Mouse (Mus musculus) forebrain, postnatal 0 days (tissue): ENCODE measurements around the gene Plcb4. TPM values are rescaled to one million over a fixed set of nuclear protein-coding genes. Genes with fewer than 3 reads are reported as not detected.

Experiments
- ATAC-seq: fragments of 200-750 bp; cut with Nextera tagmentation; 2 replicates; pipeline ENCODE4 v1.8.0; 2017; ENCODE audit warnings: mild to moderate bottlenecking, moderate library complexity
- DNase-seq: peaks from one replicate; pipeline ENCODE4 v3.0.0-alpha.2; 2015
- H3K27ac ChIP-seq: fragments of 300-500 bp; sonication (generic); 2 replicates; pipeline ENCODE4 v1.5.1; 2014; ENCODE audit warnings: low read depth, mild to moderate bottlenecking, antibody characterized with exemption, low read length, moderate library complexity, mixed read lengths
- H3K27me3 ChIP-seq: fragments of 300-500 bp; sonication (generic); 2 replicates; pipeline ENCODE4 v1.6.1; 2014; ENCODE audit warnings: mild to moderate bottlenecking, low read length, mixed read lengths; ENCODE audit not compliant: insufficient read depth
- H3K36me3 ChIP-seq: fragments of 300-500 bp; sonication (generic); 2 replicates; pipeline ENCODE4 v1.6.1; 2014; ENCODE audit warnings: mild to moderate bottlenecking, moderate library complexity; ENCODE audit not compliant: insufficient read depth
- H3K4me1 ChIP-seq: fragments of 300-500 bp; sonication (generic); 2 replicates; pipeline ENCODE4 v1.6.1; 2014; ENCODE audit warnings: antibody characterized with exemption; ENCODE audit not compliant: insufficient read depth
- H3K4me2 ChIP-seq: fragments of 300-500 bp; sonication (generic); 2 replicates; pipeline ENCODE4 v1.6.1; 2014; ENCODE audit warnings: low read depth, mild to moderate bottlenecking, moderate library complexity
- H3K4me3 ChIP-seq: fragments of 300-500 bp; sonication (generic); 2 replicates; pipeline ENCODE4 v1.5.1; 2014; ENCODE audit warnings: low read depth, low read length, mixed read lengths
- H3K9ac ChIP-seq: fragments of 300-500 bp; sonication (generic); 2 replicates; pipeline ENCODE4 v1.6.1; 2014; ENCODE audit warnings: mild to moderate bottlenecking
- H3K9me3 ChIP-seq: fragments of 300-500 bp; sonication (generic); 2 replicates; pipeline ENCODE4 v1.6.1; 2016; ENCODE audit warnings: low read length
- CTCF ChIP-seq: sonication (generic); IDR thresholded peaks from 2 replicates; pipeline ENCODE4 v1.5.1; 2016; ENCODE audit warnings: antibody characterized with exemption, control low read depth, low read depth
- WGBS: fragments of 180-500 bp; shearing (Covaris S2); extraction: QIAGEN DNeasy Blood & Tissue Kit; methylation state at CpG from one replicate; pipeline ENCODE4 v1.1.7; 2014; 5-methylcytosine and 5-hydroxymethylcytosine counted together
- polyA plus RNA-seq: library from polyadenylated mRNA; unstranded; fragments of >200 nt; fragmentation: Nextera tagmentation; extraction: Ambion mirVana; gene quantifications from 2 replicates; pipeline ENCODE4 v1.2.1, GENCODE M21; 2015
- total RNA-seq: library from RNA; depleted of rRNA; stranded (reverse); fragments of >200 nt; gene quantifications from 2 replicates; pipeline ENCODE4 v1.2.3, GENCODE M21; 2014

The Plcb4 gene
- total and polyA plus RNA-seq, 2 experiments from 2014 or later, result 15.5 to 39.7 TPM

DNA sequence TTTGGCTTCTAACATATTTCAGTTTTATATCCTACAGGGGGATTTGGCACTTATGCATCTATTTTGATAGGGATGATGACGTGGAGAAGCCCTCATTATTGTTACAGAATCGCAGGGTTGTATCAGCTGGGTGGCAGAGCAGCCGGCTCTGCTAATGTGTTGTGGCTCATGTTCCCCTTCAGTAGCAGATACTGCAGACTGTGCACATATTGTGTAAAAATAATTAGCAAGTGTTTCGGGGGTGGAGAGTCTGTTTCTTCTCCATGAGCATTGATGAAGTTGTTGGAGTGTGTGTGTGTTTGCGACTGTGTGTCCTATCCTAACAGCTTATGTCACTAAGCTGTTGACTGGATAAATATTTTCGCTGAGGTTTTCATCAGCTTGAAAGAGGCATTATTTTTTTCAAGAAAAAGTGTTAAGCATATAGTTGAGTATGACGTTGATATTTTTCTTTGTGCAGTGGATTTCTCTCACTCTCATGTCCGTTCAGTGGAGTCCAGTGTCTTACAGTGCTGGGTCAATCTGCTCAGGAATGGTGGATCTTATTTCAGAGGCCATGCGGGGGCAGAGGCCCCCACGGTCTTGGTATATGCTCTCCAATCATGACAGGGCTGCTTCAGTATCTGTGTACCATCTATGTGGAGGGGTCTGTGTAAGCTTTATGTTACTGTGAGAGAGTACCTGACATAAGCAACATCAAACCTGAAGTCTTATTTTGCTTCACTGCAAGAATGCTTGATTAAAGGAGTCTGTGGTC is 25.1 kb downstream of the Plcb4 start:
- ATAC-seq (peak; percentile 91), DNase-seq (peak; percentile 63)
- no peak overlapping the region for H3K4me2 ChIP-seq
- no peak overlapping the region for H3K9ac ChIP-seq
- H3K27me3 ChIP-seq, result no peaks in the 10 kb centered on the region
- H3K36me3 ChIP-seq, result no peaks in the 10 kb centered on the region
- WGBS, result 52% methylated on average over 10 of the region's 10 CpGs
- H3K4me1 ChIP-seq, result no peaks in the 10 kb centered on the region
- H3K4me3 ChIP-seq, result no peak overlapping the region
- H3K27ac ChIP-seq, result no peak overlapping the region
- no peak for TF ChIP-seq CTCF
- H3K9me3 ChIP-seq, result no peaks in the 10 kb centered on the region

DNA sequence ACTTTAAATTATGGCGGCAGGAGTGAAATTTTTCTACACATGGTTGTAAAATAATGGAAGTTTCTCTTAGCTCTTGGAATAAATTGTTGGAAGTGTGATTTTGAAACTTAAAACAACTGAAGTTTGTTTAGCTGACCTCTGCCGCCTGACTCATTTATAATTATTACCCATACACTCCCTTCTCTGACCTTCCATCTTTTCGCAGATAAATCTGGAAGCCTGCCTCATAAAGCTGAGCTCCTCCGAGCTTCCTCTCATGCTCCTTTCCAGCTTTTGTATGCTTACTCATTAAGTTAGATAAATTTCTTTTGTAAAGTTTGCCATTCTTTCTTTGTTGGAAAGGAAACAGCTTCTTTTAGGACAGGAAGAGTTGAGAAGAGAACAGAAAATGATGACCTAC is 27.9 kb downstream of the Plcb4 start:
- no peak overlapping the region for H3K9ac ChIP-seq
- H3K36me3 ChIP-seq, result no peaks in the 10 kb centered on the region
- no peak overlapping the region for H3K4me2 ChIP-seq
- no peak for ATAC-seq
- no peak overlapping the region for H3K4me3 ChIP-seq
- no peaks in the 10 kb centered on the region for H3K27me3 ChIP-seq
- 87% methylated on average over 4 of the region's 4 CpGs for WGBS
- H3K27ac ChIP-seq, result no peak overlapping the region
- TF ChIP-seq CTCF, result no peak
- no peak for DNase-seq
- no peaks in the 10 kb centered on the region for H3K4me1 ChIP-seq
- no peaks in the 10 kb centered on the region for H3K9me3 ChIP-seq

DNA sequence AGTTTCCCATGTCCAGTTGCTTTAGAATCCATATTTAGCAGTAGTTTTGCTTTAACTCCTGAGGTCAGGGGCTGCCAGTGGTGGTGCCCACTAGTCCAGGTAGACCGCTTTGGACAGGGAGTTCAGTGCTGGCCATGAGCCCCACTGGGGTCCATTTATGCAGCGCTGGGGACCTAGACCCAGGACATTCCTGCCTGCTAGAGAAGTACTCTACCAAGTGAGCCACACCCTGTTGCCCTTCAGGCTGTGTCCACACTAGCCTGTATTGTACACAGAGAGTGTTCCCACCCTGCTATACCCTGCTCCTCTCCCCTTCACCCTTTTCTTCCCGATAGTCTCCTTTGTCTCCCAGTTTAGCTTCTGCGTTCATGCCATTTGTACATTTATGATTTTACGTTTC is 28.8 kb downstream of the Plcb4 start:
- Histone ChIP-seq H3K4me2 (no peak overlapping the region), H3K9me3 (no peaks in the 10 kb centered on the region), H3K27me3 (no peaks in the 10 kb centered on the region), H3K9ac (no peak overlapping the region), H3K36me3 (no peaks in the 10 kb centered on the region), H3K4me1 (no peaks in the 10 kb centered on the region), H3K4me3 (no peak overlapping the region), H3K27ac (no peak overlapping the region)
- no peak for DNase-seq
- TF ChIP-seq CTCF, result no peak
- ATAC-seq, result no peak
- WGBS, result 92% methylated on average over 5 of the region's 5 CpGs

DNA sequence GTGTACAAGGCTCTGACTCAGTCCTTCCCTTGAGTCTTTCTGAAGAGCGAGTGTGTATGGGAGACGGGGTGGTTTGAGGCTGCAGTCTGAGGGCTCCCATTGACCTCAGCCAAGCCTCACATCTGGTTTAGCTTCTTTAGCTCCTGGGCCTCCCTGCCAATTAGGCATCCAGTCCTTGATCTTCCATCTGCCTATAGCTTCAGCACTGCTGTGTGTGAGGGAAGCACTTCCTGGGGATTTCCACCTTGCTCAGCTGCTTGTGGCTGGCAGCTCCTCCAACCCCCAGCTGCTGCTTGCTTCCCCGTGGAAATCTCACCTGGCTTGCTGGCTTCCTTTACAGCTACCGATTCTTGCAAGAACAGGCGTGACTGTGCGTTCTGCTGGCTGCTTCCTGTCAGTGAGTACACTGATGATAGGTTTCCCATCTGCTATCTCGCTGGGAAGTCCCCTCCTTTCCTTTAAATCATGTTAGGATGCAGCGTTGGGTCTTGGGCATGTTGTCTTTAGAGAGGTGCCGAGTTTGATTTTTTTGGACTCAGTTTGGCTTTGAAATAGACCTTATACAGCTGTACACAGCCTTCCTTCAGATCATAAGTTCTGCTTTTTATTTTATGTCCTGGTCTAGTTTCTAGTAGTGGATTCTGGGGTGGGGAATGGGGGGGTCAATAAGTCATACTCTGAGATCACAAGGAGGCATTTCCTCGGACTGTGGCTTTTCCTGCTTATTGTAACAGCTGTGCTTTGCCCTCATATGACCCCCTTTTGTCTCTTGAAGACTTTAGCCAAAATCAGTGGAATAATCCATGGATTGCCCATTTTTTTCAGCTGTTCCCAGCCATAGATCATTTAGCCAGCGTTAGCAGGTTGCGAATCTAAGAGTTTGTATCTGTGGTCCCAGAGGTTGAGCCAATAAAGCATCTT is 34.0 kb downstream of the Plcb4 start:
- H3K4me3 ChIP-seq, result no peak overlapping the region
- H3K9ac ChIP-seq, result no peak overlapping the region
- no peaks in the 10 kb centered on the region for H3K4me1 ChIP-seq
- H3K27ac ChIP-seq, result no peak overlapping the region
- no peak for DNase-seq
- H3K27me3 ChIP-seq, result no peaks in the 10 kb centered on the region
- H3K4me2 ChIP-seq, result no peak overlapping the region
- H3K36me3 ChIP-seq, result no peaks in the 10 kb centered on the region
- 73% methylated on average over 12 of the region's 12 CpGs for WGBS
- no peak for TF ChIP-seq CTCF
- H3K9me3 ChIP-seq, result no peaks in the 10 kb centered on the region
- peak; percentile 18; the same call in 1 of the 2 replicates for ATAC-seq

DNA sequence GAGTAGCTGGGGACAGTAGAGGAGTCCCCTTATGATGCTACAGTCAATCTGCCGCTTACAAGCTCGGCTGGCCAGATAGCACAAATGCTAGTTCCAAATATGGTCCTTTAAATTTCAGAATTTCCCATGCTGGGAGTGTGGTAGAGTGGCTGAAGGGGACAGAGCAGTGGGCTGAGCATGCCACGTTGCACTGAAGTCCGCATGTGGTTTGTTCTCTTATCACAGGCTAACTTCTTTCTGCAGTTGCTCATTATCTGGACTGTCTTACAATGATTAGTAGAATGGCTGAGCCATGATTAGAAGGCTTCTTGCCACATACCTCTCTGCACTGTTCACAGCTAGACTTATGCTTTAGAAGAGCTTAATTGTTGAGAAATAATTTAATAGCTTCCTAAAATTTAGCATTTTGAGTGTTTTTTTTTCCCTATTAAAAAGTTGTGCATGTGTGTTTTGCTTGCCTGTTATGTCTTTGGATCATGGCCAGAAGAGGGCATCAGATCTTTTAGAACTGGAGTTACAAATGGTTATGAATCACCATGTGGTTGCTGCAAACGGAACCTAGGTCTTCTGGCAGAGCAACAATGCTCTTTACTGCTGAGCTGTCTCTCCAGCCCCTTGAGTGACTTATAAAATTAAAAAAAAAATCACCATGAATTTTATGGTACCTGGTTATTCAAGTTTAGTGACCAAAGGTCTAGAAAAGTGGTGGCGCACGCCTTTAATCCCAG is 42.0 kb downstream of the Plcb4 start:
- ATAC-seq (no peak), DNase-seq (no peak)
- Histone ChIP-seq H3K36me3 (no peaks in the 10 kb centered on the region), H3K4me2 (no peak overlapping the region), H3K27ac (no peak overlapping the region), H3K4me3 (no peak overlapping the region), H3K27me3 (no peaks in the 10 kb centered on the region), H3K4me1 (no peaks in the 10 kb centered on the region), H3K9me3 (no peaks in the 10 kb centered on the region), H3K9ac (no peak overlapping the region)
- 89% methylated on average over 7 of the region's 7 CpGs for WGBS
- no peak for TF ChIP-seq CTCF

DNA sequence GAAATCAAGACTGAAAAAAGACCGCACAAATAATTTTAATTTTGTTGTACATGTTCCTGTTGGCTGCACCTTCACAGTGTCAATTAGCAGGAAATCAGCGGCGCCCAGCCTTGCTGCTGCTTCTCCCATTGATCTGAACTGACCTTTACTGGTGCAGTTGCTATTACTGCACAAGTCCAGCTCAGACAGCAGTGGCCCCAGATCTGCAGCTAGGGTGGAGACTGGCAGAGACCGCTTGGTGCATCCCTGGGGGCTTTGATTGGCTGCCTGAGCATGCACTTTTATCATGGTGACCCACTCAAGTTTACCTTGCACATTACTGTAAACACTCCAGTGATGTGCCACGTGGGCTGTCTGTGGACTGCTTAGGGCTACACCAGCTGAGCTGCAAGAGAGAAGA is 45.9 kb downstream of the Plcb4 start:
- Histone ChIP-seq H3K4me3 (no peak overlapping the region), H3K27ac (no peak overlapping the region), H3K36me3 (no peaks in the 10 kb centered on the region), H3K4me1 (no peaks in the 10 kb centered on the region), H3K27me3 (no peaks in the 10 kb centered on the region), H3K9ac (no peak overlapping the region), H3K4me2 (no peak overlapping the region), H3K9me3 (no peaks in the 10 kb centered on the region)
- TF ChIP-seq CTCF, result no peak
- no peak for DNase-seq
- ATAC-seq, result no peak
- WGBS, result 91% methylated on average over 5 of the region's 5 CpGs
